Mouse (Mus musculus) left cerebral cortex, adult 18-20 months (tissue): ENCODE measurements around the gene Tmem50a. TPM values are rescaled to one million over a fixed set of nuclear protein-coding genes. Genes with fewer than 3 reads are reported as not detected.

Experiments used
- DNase-seq, 2 experiments: peaks; one replicate each; pipeline ENCODE4 v3.0.0; 2021 to 2022; ENCODE audit warnings: low spot score in 2 of 2, mixed read lengths in 1 of 2
- long read RNA-seq, 2 experiments: library from polyadenylated mRNA; stranded (forward); transcript quantifications; one replicate each; pipeline ENCODE4 v2.0.0; 2021
- total RNA-seq, 2 experiments: library from RNA; stranded (reverse); gene quantifications; 2 replicates each; pipeline ENCODE4 v1.2.3; 2021

The Tmem50a gene
- 100 to 1,000 TPM; 119 to 127 TPM for total RNA-seq
- long read RNA-seq, experiment 1, transcript Tmem50a-202 (7 exons, 719 nt), result minor isoform, 9 of 189 reads
- long read RNA-seq, experiment 1, transcript Tmem50a-201 (7 exons, 1,204 nt), result major isoform, 161 of 189 reads
- long read RNA-seq, experiment 1, partial matches to known transcripts, result 5 of 189 reads
- long read RNA-seq, experiment 1, other reads (novel, unspliced or antisense), result 14 of 189 reads
- long read RNA-seq, experiment 2, transcript Tmem50a-201 (7 exons, 1,204 nt), result major isoform, 105 of 121 reads
- long read RNA-seq, experiment 2, transcript Tmem50a-202 (7 exons, 719 nt), result minor isoform, 8 of 121 reads
- long read RNA-seq, experiment 2, partial matches to known transcripts, result 2 of 121 reads
- long read RNA-seq, experiment 2, other reads (novel, unspliced or antisense), result 6 of 121 reads

DNA sequence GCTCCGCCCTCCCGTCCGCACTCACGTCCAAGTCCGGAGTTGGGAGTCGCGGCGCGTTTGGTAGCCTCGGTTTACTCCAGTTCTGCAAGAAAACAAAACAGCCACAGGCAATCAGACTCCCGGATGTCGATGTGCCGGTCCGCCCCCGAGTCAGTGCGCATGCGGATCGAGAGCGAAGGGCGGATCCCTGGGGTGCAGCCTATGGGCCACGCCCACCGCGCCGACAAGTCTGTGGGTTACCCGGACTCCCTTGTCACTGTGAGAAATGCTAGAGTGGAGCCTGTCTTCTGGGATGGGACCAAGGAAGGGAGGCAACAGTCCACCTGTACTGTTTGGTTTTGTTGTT is at the start of gene Tmem50a:
Gene Tmem50a (minus strand): TSS at position 161 of the 346 bp plus-strand sequence.
- peak; percentile 92 to 93 for DNase-seq

DNA sequence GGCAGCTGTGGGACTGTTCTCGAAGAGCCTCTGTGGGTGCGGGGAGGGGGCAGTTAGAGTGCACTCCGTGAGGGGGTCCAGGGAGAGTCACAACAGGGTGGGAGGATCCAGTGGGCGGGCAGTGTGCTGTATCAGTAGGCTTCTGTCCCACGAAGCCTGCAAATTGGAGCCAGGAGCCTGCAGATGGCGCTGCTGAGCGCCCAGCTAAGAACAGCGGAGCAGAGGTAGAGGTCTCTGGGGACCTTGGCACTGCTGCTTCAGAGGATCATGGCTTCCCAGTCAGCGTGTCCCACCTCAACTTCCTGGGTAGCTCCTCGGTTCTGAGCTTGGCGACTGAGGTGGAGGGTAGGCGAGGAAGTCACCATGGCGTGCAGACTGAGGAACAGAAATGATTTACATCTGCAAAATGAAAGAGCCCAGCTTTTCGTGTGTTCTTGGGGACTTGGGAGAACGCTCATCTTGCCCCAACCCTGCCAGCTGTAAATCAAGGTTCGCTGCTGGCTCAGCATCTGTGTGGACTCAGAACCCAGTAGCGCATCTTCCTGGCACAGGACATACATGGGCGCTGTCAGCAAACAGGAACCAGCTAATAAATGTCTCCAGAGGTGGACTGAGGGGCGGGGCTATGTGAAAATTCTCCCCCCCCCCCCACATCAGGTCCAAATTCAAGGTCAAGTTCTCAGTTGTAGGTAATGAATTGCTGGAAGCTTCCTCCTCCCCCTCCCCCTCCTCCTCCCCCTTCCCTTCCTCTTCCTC is 48.4 kb upstream of the Tmem50a start:
- DNase-seq, result no peak

DNA sequence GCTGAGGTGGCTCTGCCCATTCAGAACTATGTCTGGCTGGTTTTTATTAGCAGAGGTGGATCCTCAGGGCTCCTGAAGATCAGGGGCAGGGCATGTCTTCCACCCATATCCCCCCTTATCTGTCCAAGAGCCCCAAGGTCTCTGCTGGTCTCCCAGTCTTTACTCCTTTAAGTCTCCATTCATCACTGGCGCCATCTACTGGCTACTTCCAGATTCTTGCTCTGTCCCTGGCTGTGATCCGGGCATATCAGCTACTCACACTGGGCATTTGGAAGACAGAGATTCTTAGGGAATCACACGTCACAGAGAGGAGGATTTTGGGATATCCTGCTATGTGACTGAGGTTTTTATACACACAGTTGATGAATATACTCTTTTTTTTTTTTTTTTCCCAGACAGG is 41.5 kb upstream of the Tmem50a start:
- DNase-seq, result peak; percentile 56 to 78

DNA sequence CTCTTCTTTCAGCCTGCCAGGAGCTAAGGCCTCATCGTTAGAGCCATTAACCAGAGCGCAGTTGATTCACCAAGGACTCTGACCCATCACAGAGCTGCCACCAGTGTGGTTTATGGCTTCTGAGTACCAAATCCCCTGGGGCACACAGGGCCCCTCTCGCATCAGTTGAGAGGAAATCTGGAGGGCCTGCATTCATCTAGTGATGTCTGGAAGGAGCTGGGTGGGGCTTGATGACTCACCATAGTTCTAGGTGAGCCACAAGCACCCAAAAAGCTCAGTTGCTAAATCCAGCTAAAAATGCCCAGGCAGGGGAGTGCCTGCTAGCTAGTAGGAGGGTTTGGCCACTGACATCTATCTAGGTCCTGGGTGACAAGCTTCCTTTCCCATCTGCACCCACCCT is 41.0 kb upstream of the Tmem50a start:
- no peak for DNase-seq

DNA sequence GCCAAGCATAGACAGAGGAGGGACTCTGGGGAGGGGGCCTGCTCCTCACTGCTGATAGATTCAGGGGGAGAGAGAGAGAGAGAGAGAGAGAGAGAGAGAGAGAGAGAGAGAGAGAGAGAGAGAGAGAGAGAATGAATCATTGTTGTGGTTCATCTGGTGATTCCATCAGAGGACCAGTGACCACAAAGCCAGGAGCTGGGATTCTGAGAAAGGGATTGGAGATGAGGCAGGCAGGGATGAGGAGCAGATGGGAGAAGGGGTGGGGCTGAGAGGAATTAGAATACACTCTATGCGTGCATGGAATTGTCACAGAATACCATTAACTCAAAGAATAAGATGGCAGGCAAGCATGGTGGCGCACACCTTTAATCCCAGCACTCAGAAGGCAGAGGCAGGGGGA is 40.4 kb upstream of the Tmem50a start:
- no peak for DNase-seq

DNA sequence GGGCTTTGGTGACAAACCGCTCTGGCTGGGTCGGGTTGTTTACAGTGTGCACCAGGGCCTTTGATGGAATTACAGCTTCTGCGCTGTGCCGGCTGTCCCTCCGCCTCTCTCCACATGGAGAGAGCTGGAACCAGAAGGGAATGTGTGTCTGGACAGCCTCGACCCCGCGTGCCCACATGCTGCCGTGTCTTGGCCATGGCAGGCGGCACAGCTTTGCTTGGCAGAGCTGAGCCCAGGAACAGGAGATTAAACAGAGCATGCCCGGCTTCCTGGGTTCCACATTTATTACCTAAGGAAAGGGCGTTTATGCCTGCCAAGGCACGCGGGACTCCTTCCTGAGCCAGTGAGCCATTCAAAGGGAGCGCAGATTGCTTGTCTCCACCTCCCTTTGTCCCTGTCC is 39.6 kb upstream of the Tmem50a start:
- no peak for DNase-seq

DNA sequence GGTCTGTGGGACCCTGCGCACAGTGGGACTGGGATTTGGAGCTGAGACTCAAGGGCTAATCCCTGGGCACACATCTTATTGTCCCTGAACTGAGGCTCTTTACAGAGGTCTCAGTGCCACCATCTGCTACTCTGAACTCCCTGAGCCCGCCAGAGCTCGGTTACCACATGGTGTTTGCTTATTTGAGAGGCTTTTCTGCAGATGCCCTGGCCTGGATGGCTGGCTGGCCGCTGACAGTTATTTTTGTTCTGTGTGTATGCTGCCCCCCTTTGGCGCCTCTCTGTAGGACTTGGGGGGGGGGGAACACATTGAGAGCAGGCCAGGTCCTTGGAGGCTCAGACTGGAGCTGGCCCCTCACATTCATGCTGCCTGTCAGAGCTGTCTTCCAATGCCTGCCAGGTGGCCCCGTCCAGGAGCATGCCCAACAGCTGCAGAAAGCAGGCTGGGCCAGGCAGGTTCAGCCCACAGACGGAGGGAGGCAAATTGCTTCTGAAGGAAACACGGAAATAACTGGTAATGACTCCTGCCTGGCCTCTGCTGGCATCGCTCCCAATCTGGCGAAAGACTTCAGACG is 35.8 kb upstream of the Tmem50a start:
- DNase-seq, result no peak

DNA sequence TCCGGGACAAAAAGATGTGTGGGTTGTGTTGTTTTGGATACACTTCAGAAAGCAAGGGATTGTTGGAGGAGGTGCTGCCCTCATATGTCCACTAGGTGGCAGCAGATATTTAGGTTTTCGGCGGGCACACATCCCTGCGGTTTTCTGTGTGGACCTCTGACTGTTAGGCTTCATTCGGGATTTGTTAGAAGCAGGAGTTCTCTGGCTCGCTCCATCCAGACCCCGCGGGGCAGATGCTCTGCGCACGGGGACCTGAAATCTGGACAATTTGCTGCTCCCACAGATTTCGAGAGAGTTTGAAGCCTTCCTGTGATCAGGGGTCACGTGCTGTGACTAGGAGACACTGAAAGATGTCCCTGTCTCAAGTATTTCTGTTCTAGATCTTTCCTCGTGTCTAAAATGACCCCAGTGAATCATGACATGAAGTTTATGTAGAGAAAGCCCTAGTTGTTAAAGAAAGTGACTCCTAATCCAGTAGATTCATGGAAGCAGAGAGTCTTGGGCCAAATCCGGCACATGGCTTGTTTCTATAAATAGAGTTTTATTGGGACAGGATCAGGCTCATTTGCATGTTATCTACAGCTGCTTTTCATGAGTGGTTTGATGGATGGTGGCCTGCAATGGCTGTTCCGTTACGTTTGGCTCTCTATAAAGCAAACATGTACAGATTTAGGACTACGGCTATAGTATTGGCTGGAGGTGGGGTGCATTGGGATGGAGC is 31.4 kb upstream of the Tmem50a start:
- peak; percentile 76 to 77 for DNase-seq

DNA sequence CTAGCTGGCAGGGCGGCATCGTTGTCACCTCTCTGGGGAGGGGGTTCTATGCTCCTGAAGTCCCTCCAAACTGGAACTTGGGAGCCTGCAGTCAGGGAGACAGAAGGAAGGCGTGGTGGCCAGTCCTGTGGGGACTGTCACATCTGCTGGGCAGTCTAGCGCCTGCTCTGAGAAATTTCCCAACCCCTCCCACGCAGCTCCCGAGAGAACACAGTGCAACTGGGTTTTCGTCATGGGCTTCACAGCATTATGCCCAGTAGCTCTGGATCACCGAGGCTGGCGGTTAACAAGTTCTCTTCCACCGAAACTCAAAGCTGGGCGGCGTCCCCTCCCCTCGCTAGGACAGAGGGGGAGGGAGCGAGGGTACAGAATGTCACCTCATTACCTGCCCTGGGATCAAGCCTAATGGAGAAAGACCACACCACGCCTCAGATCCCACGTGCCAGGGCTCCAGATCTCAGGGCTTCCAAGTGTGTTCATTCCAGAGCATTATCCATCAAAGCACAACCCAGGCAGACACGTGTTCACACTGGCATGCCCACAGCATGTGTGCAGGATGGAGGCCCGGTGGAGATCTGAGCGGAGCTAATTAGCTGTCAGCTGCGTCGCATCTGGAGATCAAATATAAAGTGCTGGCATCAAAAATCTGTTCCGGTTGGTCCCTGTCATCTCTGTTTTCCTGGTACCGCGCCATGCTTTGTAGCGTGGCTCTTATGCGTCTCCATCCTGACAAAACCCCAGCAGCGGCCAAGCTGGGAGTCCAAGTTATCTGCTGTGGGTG is 29.1 kb upstream of the Tmem50a start:
- DNase-seq, result peak; percentile 66 to 77

DNA sequence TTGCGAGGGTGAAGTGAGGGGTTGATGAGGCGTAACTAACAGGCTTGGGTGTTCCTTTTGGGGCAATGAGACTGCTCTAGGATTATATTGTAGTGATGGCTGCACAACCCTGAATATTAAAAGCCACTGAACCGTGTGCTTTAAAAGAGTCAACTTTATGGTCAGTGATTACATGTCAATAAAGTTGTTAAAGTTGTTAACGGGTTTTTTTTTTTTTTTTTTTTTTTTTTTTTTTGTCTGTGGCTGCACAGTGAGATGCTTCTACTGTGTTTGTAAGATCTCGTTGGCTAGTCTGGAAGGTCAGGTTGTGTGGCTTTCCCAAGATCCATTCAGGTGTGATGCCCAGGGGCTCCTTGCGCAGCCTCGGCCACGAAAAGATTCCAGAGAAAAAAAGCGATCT is 25.1 kb upstream of the Tmem50a start:
- DNase-seq, result no peak

DNA sequence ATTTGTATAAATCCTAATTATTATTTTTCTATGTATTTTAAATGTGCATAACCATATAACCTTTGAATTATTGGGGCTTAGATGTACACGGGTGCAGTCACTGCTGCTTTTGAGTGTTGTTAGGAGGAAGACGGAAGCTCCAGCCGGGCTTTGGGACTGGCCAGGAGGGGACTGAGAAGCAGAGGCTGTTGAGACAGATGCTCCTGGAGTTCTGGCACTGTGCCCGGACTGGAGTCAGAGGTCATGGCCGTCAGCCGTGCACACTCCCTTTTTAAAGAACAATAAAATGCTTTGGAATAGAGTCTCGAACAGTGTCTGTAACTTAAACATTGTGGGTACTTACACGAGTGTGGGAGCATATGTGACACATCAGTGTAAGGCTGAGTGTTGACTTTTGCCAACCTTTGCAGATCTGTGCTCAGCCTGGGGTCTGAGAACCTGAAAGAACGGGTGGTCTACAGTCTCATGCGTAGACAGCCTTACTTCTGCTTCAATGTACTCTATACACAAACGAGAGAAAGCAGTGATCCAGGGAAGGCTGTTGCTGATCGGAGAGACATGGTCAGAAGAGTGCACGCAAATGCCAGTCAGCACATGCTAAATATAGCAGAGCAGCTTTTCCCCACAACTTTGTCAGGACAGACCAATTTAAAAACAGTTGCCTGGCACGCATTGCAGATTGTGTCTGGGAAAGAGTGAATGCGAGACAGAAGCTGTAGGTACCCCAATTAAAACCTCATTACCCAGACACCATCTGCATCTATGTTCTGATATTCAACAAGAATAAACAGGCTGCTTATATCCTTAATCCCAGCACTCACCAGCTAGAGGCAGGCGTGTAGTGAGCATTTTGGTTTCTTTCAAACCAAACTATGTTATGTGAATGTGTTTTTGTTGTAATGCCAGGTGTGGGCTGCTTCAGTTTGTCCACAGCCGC is 22.7 kb upstream of the Tmem50a start:
- DNase-seq, result no peak

DNA sequence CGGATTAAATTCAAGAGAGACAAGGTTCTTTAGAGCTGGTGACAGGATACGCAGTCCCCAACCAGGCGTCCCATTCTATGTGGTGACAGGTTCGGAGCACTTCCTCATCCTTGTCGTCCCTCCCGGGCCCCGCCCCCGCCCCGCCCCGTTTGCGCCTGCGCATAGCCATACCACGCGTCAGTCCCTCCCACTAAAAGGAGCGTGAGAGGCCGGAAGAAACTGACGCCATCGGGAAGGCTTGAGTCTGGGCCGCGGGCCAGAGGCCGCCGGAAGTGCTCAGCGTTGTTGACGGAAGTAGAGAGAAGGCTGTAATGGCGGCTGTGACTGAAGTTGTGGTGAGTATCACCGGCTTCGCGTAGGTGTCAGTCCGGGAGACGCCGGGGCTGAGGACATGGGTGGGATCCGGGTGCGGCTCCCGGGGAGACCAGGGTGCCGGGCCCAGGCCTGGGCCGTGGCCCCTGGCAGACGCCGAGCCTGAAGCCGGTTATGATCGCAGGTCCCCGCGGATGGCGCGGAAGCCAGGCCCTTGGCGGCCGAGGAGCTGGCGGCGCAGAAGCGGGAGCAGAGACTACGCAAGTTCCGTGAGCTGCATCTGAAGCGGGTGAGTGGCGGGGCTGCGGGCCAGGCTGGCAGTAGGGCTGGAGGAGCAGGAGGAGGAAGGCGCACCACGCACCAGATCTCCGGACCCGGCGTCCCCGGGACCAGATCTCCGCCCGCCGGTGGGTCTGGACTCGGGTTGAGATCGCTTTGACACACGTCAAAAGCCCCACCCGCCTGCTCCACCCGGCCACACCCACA is 16.1 kb upstream of the Tmem50a start, which contains the start of gene Syf2:
Gene Syf2 (plus strand): TSS at position 215 of the 798 bp plus-strand sequence.
- DNase-seq, result peak; percentile 94

DNA sequence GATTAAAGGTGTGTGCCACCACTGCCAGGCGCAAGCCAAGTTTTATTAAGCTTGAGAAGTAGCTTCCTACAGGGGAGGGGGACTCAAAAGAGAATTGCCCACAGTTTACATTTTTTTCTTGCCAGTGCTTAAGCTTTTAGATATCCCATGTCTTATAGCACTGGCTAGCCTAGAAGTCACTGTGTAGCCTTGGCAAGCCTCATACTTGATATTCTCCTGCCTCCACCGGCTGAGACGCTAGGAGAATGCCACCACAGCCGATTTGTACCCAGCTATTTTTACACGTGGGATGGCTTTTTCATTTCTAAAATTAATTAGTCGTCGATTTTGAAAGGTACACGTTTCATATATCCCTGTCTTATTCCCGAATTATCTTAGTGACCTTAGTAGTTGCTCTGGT is 15.4 kb upstream of the Tmem50a start:
- no peak for DNase-seq

DNA sequence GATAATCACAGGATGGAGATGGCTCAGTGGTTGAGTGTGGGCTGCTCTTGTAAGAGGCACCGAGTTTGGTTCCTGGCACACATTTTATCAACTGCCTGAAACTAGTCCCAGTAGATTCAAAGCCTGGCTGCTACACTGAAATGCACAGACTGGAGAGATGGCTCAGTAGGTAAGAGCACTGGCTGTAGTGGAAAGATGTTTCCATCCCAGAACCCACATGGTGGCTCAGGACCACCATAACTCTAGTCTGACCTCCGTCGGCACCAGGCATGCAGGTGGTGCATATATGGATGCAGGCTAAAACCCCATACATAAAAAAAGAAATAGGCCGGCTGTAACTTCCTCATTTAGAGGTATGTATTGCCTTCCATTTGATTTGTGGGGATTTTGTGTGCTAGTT is 14.7 kb upstream of the Tmem50a start:
- DNase-seq, result no peak

DNA sequence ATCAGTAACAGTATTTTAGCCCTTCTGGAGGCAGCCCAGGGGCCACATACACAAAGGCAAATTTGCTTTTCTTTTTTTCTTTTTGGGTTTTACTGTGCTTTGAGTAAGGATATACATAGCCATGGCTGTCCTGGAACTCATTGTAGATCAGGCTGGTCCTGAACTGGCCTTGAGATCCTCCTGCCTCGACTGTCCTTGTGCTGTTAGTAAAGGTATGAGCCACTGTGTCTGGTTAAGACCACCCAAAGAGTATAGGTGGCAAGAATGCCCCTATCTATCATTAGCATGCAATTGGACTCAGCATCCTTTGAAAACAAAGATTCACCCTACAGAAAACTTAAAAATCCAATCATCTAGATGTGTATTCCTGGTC is 13.6 kb upstream of the Tmem50a start:
- no peak for DNase-seq

DNA sequence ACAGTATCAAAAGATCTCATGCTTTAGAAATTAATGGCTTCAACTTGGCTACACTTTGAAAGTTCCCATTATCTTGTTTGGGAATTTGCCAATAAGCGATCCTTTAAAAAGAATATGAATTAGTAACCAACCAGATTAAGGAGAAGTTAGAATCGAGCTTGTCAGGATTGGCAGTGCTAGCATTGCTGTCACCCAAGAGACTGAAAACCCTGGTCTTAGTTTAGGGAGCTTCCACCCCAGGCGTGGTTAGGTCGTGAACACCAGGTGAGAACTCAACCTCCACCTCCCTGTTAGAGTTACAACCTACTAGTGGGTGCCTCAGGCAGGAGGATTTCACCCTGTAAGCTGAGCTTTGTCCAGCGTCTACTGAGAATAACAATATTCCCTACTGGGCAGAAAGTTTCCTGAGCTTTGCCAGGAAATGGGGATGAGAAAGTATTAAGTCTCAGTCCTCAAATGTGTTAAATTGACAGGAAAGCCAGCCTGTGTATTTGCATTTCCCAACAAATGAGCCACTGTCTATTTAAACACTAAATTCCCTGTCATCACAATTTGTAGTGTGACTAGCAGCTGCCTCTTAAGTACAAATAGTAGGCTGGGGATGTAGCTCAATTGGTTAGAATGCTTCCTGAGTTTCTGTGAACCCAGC is 13.1 kb upstream of the Tmem50a start:
- DNase-seq, result no peak

DNA sequence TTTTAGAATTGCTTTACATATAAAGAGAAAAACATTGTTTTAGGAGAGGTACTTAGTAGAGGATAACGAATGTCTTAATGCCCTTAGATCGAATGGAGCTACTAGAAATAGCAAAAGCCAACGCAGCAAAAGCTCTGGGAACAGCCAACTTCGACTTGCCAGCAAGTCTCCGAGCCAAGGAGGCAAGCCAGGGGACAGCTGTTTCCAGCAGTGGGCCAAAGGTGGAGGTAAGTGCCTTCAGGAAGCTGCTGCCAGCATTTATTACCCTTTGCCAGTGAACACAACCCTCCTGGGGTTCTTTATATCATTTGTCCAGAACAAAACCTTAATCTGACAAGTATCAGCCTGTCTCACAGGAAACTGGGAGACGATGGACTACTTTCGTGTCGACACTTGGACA is 10.4 kb upstream of the Tmem50a start:
- DNase-seq, result no peak

DNA sequence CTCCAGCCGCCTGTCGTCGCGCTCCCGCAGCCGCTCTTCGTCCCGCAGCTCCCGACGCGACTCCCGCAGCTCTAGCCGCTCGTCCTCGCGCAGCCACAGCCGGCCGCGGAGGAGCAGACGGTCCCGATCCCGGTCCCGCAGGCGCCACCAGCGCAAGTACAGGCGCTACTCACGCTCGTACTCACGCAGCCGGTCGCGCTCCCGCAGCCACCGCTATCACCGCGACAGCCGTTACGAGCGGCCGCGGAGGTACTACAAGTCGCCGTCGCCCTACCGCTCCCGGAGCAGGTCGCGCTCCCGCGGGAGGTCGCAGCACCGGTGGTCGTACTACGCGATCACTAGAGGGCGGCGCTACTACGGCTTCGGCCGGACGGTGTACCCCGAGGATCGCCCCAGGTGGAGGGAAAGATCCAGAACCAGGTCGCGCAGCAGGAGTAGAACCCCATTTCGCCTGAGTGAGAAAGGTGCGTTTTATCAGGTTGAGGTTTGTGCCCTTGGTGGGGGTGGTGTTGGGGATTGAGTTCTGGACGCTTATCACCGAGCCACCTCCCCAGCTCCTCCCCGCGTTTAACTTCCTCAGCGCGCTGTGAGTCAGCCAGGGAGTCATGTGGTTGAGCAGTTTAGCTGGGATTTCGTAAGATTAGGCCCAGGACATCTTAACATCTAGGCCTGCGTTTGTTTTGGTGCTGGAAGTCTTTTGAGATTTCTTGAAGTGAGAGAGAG is 9.4 kb upstream of the Tmem50a start:
- DNase-seq, result no peak
